Mouse (Mus musculus): ENCODE results near the gene Skida1. TPM values are rescaled to one million over a fixed set of nuclear protein-coding genes. Genes with fewer than 3 reads are reported as not detected.

Gene Skida1
- polyA plus RNA-seq, 1 experiment from 2014 or later: 19.3 TPM

DNA sequence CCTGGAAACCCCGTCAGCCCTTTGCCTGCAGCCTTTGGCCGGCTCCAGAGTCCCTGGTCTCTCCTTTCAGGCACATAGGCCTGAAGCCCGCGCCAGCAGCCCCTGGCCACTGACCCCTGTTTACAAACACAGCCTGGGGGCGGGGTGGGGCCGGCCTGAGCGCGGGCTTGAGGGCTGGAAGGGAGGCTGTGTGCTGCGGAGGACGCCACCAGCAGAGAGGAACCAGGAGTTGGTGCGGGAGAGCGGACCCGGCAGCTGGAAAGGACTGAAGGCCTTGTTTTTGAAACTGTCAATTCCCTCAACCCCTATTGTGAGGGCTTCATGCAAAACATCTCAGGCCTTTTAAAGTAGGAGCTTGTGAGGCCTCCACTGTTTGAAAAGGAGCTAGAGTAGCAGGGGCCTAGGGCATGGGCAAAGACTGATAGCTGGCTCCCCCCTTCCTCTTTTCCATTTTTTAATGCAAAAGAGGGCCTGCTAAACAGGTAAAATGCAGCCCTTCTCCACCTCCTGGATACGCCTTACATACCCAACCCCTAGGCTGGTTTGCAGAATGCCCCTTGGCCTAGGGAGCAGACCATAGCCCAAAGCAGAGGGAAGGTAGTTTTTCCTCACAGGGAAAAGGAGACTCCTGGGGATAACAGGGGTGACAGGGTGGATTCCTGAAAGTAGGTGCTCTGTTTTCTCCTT is 7.5 kb downstream of the Skida1 start:
- DNase-seq (ENCODE audit: low spot score): peak; percentile 92
- Histone ChIP-seq H3K9me3 (replicated peaks) (no peaks in the 10 kb centered on the region), H3K27ac (replicated peaks) (peak overlapping the region; percentile 100), H3K4me1 (peaks cover 72% of the 10 kb centered on the region), H3K36me3 (peaks cover 20% of the 10 kb centered on the region), H3K27me3 (ENCODE audit: low read depth, poor library complexity, severe bottlenecking) (no peaks in the 10 kb centered on the region), H3K4me3 (peak overlapping the region; percentile 81)
- WGBS: 4% methylated on average over 14 of the region's 14 CpGs

DNA sequence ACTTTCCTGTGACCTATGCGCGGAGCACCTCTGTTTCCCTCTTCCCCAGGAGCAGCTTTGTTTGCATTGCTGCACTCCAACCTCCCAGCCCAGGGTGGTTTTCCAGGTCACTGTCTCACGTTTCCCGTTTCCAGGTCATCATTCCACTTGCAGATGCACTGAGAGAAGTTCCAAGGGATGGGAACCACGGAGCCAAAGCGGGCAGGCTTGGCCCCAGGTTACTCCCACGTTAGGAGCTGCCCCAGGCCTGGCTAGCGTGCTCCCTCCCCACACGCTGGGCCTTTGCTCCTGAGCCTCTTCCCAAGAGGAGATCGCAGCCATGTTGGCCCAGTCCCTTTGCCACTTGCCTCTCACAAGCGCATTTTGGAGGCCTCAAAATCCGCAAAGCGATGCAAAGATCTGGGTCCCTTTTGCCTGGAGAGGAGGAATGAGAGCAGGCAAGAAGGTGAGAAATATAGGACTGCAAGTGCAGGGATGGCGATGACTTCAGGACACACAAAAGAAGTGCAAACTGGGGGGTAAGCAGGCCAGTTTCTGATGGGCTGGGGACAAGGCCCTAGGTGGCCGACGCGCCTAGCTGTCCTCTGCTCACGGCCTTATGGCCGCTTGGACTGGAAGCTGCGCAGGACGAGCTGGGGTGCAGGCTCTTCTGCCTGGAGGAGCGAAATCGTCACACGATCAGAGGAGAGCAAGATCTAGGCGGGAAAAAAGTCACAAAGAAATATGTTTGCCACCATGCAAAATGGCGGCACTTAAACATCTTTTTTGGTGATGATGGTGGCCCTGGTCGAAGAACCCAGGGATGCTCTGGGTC is 8.3 kb downstream of the Skida1 start:
- DNase-seq (ENCODE audit: low spot score): peak; percentile 70
- H3K4me1 ChIP-seq: peaks cover 80% of the 10 kb centered on the region
- peaks cover 12% of the 10 kb centered on the region for H3K36me3 ChIP-seq
- no peaks in the 10 kb centered on the region for H3K27me3 ChIP-seq (ENCODE audit: low read depth, poor library complexity, severe bottlenecking)
- H3K4me3 ChIP-seq: peak overlapping the region; percentile 81
- H3K9me3 ChIP-seq (replicated peaks): no peaks in the 10 kb centered on the region
- peak overlapping the region; percentile 100 for H3K27ac ChIP-seq (replicated peaks)
- 2% methylated on average over 27 of the region's 27 CpGs for WGBS

DNA sequence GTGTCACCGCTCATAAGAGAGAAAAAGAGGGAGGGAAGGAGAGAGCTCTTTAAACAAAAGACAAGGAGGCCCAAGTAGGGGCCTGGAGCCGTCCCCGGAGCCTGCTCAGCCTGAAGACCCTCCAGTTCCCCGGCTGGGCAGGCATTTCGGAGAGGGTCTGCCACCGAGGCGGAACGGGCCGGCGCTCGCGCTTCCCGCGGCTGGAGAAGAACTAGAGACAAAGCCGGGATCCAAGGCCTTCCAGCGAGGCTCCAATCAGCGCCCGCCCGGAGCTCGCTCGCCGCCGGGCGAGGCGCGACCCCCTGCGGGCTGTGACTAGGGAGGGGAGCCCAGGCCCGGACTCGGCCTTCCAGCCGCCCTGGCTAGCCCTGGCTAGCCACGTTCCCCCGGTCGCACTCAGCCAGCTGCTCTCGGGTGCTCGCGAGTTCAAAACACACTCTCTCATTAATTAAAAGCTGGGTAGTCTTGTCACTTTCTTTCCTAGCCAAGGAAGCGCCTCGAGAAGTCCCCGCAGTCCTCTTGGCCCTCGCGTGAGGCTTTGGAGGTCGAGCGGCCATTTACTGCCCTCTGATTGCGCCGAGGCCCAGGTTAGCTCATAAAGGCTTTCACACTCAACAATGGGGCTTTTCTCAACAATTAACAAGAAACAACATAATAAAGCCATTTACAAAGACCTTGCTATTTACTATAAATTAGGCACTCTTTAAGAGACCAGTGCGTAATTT is 9.1 kb downstream of the Skida1 start:
- H3K4me1 ChIP-seq: peaks cover 88% of the 10 kb centered on the region
- no peaks in the 10 kb centered on the region for H3K9me3 ChIP-seq (replicated peaks)
- H3K27ac ChIP-seq (replicated peaks): peak overlapping the region; percentile 100
- peak overlapping the region; percentile 81 for H3K4me3 ChIP-seq
- DNase-seq (ENCODE audit: low spot score): peak; percentile 79
- under 1% methylated on average over 46 of the region's 46 CpGs for WGBS
- peaks cover 10% of the 10 kb centered on the region for H3K36me3 ChIP-seq
- no peaks in the 10 kb centered on the region for H3K27me3 ChIP-seq (ENCODE audit: low read depth, poor library complexity, severe bottlenecking)

DNA sequence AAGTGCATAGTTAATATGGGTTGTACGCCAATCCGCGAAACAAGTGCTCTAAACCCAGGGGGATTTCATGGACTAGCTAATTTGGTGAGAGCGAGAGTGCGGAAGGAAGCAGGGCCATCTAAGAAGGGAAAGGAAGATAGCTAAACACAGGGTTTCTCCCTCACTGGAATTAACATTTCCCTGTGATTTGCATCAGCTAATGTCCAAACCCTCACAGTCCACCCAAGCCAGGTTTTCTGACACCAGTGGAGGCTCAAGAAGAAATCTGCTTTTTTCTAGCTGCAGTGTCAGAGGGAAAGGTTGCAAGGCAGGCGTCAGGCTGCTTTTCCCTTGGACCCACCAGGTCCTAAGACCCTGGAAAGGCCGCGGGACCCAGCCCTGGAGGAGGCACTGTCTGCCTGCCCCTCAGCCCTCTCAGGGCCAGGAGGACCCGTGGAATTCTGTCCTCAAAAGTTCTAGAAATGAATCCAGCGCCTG is 9.9 kb downstream of the Skida1 start:
- 10% methylated on average over 10 of the region's 10 CpGs for WGBS
- peak; percentile 59 for DNase-seq (ENCODE audit: low spot score)
- H3K4me1 ChIP-seq: peaks cover 96% of the 10 kb centered on the region
- H3K27me3 ChIP-seq (ENCODE audit: low read depth, poor library complexity, severe bottlenecking): no peaks in the 10 kb centered on the region
- peaks cover 10% of the 10 kb centered on the region for H3K36me3 ChIP-seq
- H3K9me3 ChIP-seq (replicated peaks): no peaks in the 10 kb centered on the region
- peak overlapping the region; percentile 100 for H3K27ac ChIP-seq (replicated peaks)
- peak overlapping the region; percentile 81 for H3K4me3 ChIP-seq

DNA sequence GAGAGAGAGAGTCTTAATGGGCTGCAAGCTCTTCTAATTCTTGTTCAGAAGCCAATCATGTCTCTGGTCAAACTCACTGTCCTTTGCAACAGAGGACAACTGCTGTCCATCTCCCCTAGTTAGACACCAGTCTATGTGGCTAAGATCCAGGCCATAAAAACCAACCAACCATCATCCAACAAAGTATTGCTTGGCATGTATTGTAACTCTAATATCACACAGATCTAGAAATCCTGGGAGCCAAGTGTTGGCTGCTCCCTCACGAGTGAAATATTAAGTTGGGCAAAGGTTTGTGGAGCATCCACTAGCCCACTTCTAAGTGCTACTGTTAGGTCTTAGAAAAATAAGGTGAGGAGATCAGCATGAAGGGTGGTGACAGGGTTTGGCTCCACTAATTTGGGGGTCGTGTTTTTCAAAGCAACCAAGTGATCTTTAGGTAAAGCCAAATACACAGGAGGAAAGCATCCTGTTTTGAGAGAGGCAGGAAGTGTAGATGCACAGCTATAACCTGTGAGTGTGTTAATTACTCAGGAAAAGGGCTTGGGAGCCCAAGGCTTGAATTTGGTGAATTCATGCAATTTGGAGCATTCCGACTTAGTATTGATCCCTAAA is 10.6 kb downstream of the Skida1 start:
- H3K9me3 ChIP-seq (replicated peaks): no peaks in the 10 kb centered on the region
- H3K4me1 ChIP-seq: peaks cover 100% of the 10 kb centered on the region
- peak overlapping the region; percentile 100 for H3K27ac ChIP-seq (replicated peaks)
- no peaks in the 10 kb centered on the region for H3K27me3 ChIP-seq (ENCODE audit: low read depth, poor library complexity, severe bottlenecking)
- no peak for DNase-seq (ENCODE audit: low spot score)
- 43% methylated on average over 3 of the region's 3 CpGs for WGBS
- H3K36me3 ChIP-seq: peaks cover 10% of the 10 kb centered on the region
- H3K4me3 ChIP-seq: peak overlapping the region; percentile 81

DNA sequence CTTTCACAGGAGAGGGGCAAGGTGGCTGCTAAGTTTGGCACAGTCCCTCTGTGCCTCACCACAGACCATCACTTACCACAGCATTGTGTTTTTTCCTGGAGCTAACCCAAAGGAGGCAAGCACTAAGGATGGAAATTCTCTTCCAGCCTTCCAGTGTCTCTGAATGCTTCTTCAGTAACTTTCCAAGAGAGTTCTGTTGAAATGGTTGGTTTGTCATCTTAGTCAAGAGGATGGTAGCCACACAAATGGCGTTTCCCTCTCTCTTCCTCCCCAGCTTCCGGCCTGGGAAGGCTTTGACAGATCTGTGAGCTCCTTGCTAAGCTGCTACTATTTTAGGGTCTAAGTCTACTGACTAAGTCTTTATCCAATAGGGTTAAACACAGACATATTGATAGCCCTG is 11.4 kb downstream of the Skida1 start, which contains the start of gene A930004D18Rik:
A930004D18Rik (minus strand) TSS at position 247 of the 400 bp plus-strand sequence.
- peak within 1 kb of the TSS; percentile 100 for H3K27ac ChIP-seq (replicated peaks)
- peaks cover 8% of the 10 kb centered on the region for H3K36me3 ChIP-seq
- DNase-seq (ENCODE audit: low spot score): no peak
- peak within 1 kb of the TSS; percentile 81 for H3K4me3 ChIP-seq
- H3K4me1 ChIP-seq: peaks cover 100% of the 10 kb centered on the region
- WGBS: 42% methylated on average over 2 of the region's 2 CpGs
- no peaks in the 10 kb centered on the region for H3K27me3 ChIP-seq (ENCODE audit: low read depth, poor library complexity, severe bottlenecking)
- H3K9me3 ChIP-seq (replicated peaks): no peaks in the 10 kb centered on the region

DNA sequence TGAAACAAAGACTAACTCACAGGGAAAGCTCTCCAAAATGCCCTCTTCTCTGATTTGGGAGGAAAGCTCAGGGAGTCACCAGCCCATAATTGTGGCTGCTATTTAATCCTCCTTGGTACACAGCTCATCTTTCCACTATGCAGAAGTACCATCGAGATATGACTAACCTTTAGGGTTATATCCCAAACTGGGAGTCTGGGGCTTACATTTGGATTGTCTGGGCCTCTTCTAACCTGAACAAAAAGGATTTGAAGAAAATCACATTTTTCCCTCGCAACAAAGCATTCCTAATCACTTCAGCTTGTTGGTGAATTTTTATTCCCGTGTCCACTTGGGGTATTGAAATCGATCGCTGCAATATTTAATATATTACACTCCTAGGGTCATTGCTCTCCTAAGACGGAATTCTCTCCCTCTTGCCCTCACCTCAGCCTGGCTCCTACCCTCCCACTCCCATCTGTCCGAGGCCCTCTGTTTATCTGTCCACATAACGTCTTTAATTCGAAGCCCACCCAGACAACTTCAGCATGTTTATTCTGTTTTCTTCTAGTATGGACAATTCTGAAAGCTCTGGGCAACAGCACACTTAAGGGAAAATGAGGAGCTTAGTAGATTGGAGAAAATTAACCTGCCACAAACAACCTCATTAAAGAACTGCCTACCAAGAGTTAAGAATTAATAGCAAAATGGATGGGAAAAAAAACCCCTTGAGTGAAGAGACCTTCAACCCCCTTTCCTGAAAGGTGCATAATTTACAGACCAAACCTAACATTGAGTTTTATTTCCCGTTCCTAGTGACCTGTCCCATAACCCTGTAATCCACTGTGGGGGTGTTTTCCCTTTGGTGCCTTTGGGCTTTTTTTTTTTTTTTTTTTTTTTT is 14.2 kb downstream of the Skida1 start:
- peaks cover 98% of the 10 kb centered on the region for H3K4me1 ChIP-seq
- WGBS: 21% methylated on average over 10 of the region's 10 CpGs

DNA sequence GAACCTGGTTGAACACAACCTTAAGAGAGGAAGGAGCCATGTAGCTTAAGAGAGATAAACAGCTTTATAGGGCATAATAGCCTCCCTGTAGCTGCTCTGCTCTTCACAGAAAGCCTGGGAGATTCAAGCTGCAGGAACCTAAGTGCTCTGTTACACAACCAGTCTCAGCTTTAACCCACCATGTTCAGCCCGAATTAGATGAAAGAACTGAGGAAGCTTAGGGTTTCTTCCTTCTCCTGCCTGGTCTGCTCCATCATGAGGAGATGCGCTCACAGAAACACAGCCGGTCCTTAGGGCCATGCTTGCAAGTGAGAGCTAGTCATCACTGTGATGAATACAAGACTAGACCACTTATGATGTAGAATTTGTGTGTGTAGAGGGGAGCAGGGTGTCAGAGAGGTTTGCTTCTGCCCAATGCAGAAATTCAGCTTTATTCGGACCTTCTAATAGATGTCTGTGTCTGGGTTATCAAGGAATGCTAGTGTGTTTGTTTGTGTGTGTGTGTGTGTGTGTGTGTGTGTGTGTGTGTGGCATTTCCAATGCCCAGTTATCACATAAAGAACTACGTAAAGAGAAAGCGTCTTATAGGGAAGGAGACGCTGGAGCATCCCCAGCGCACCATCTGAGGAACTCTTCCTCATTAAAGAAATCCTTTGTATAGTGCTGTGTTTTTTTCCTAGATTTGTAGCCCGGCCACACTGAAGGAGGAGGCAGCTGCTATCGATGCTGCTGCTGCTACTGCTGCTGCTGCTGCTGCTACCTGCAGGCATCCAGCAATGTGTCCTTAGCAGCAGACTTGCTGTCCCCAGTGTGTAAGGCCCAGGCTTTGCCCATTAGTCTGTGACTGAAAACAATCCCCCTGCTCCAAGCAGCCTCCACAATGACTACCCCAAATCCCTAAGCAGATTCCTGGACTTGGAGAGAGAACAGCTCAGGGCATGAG is 15.4 kb downstream of the Skida1 start:
- no peaks in the 10 kb centered on the region for H3K36me3 ChIP-seq
- DNase-seq (ENCODE audit: low spot score): peak; percentile 60
- H3K27ac ChIP-seq (replicated peaks): peak overlapping the region; percentile 100
- no peaks in the 10 kb centered on the region for H3K27me3 ChIP-seq (ENCODE audit: low read depth, poor library complexity, severe bottlenecking)
- H3K4me3 ChIP-seq: peak overlapping the region; percentile 86
- no peaks in the 10 kb centered on the region for H3K9me3 ChIP-seq (replicated peaks)
- WGBS: 24% methylated on average over 10 of the region's 10 CpGs
- peaks cover 91% of the 10 kb centered on the region for H3K4me1 ChIP-seq

More for the DNA sequence above, 14.2 kb downstream of the Skida1 start:
- no peaks in the 10 kb centered on the region for H3K27me3 ChIP-seq (ENCODE audit: low read depth, poor library complexity, severe bottlenecking)
- no peaks in the 10 kb centered on the region for H3K36me3 ChIP-seq
- peak overlapping the region; percentile 100 for H3K27ac ChIP-seq (replicated peaks)
- peak overlapping the region; percentile 86 for H3K4me3 ChIP-seq
- H3K9me3 ChIP-seq (replicated peaks): no peaks in the 10 kb centered on the region
- no peak for DNase-seq (ENCODE audit: low spot score)

DNA sequence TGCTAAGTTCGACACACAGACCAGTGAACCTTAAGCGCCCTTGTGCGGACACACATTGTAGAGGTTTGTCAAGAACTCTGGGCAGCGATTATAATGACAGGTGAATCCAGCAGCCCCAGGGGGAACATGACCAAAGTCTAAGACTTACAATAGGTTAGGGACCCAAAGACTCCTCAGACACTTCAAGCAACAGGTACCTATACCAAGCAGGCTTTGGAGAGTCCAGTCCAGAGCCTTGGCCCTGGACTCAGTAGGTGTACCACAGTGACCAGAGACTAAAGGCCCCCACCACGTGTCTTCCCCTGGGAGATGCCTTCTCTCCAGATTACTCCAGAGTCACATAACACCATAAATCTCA is 16.3 kb downstream of the Skida1 start:
- Histone ChIP-seq H3K4me1 (peaks cover 82% of the 10 kb centered on the region), H3K9me3 (replicated peaks) (no peaks in the 10 kb centered on the region), H3K27ac (replicated peaks) (peak overlapping the region; percentile 100), H3K27me3 (ENCODE audit: low read depth, poor library complexity, severe bottlenecking) (no peaks in the 10 kb centered on the region), H3K4me3 (peak overlapping the region; percentile 86), H3K36me3 (no peaks in the 10 kb centered on the region)
- WGBS: 25% methylated on average over 5 of the region's 5 CpGs
- DNase-seq (ENCODE audit: low spot score): peak; percentile 45

DNA sequence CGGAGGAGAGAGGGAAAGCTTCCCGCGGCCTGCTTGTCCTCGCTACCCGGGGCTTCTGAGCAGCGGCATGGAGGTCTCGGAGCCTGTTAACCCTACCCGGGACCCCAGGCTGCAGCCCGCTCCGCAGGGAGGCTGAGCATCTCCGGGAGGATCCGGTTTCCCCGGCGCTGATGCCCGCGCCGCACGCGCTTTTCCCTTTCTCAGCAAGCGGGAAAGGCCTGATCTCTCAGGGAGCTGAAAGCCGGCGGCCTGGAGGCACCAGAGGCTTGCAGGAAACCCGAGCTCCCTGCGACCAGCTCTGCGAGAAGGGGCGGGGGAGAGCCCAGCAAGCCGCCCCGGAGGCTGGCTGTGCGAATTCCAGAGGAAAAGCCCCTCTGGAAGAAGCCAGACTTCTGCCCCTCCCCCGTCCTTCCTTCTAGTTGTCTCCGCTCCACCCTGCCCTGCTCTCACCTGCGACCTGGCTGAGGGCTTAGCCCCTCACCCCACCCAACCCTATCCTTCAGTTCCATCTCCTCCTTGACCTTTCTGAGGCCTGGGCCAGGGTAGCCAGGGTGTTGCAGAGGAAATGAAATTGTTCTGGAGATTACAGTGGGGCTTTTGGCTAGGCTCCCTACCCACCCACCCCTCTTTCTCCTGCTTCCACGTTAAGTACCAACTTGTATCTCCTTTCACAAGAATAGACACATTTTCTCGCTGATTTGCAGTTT is 16.9 kb downstream of the Skida1 start:
- WGBS: under 1% methylated on average over 34 of the region's 34 CpGs
- peak; percentile 85 for DNase-seq (ENCODE audit: low spot score)
- peaks cover 80% of the 10 kb centered on the region for H3K4me1 ChIP-seq

More for the DNA sequence above, 16.9 kb downstream of the Skida1 start:
- Histone ChIP-seq H3K27ac (replicated peaks) (peak overlapping the region; percentile 100), H3K36me3 (no peaks in the 10 kb centered on the region), H3K9me3 (replicated peaks) (no peaks in the 10 kb centered on the region), H3K27me3 (ENCODE audit: low read depth, poor library complexity, severe bottlenecking) (no peaks in the 10 kb centered on the region), H3K4me3 (peak overlapping the region; percentile 86)

Data from midbrain, embryonic 10.5 days (tissue).